9 mouse cellular contexts compared by ENCODE assay signal in the genomic region with DNA sequence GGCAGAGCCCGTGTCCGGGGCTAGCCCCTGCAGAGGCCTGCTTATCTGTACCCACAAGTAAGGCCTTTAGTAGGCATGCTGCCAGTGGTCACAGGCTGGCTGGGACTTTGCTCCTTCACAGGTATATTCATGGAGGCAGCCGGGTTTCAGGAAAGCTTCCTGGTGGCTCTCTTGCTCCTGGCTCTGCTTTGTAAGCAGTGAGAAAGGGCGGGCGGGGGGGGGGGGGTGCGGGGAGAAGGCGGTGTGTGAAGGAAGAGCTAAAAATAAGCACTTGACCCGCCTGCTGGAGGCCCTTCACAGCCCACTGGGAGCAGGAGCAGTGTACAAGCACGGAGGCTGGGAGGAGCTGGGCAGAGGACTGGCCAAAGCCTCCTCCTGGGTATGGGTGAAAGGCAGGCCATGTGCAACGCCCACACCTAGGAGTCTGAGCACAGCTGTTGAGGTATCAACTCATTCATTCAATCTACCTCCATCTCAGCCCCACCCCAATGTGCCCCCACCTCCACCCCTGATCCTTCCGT. TPM values are rescaled to one million over a fixed set of nuclear protein-coding genes. Genes with fewer than 3 reads are reported as not detected.
DNase-seq lines count a peak whose midpoint lies in the region; ATAC-seq and TF ChIP-seq lines count a peak whose summit lies in the region.
"Had no signal": no experiment of that assay in that cellular context is flagged by ENCODE, and none has a peak within 500 bp of the region (broad histone marks: within the 10 kb centered on the region; RNA-seq: fewer than 3 reads in every experiment).

No protein-coding gene starts in this region.

- peak; percentile 94 for ATAC-seq in intestine, embryonic 16.5 days
- peak; percentile 77 for ATAC-seq in lung, embryonic 14.5 days (ENCODE audit: insufficient read depth)
- no peak for ATAC-seq in activated CD4-positive, CD25-positive, alpha-beta regulatory T cell, adult 4 months

- 8% methylated on average over 11 of the region's 11 CpGs for WGBS in cerebellum, adult 2 months
- 18% methylated on average over 11 of the region's 11 CpGs for WGBS in intestine, embryonic 16.5 days
- 25% methylated on average over 11 of the region's 11 CpGs for WGBS in lung, embryonic 14.5 days

- H3K4me3 ChIP-seq in cerebellum, adult 2 months (replicated peaks; ENCODE audit: insufficient read depth, low read depth, low read length), result no peak overlapping the region
- no peak overlapping the region for H3K4me3 ChIP-seq in intestine, embryonic 16.5 days (ENCODE audit: low read length)
- no peak overlapping the region for H3K4me3 ChIP-seq in lung, embryonic 14.5 days (ENCODE audit: low read depth, low read length)
- H3K4me3 ChIP-seq: neural tube, embryonic 13.5 days had no signal

- peak overlapping the region; percentile 63 for H3K27ac ChIP-seq in cerebellum, adult 2 months (ENCODE audit: insufficient read depth, low read length)
- peak overlapping the region; percentile 93 for H3K27ac ChIP-seq in intestine, embryonic 16.5 days (ENCODE audit: low read length)
- H3K27ac ChIP-seq in lung, embryonic 14.5 days (ENCODE audit: low read depth), result 0 out of 2 replicates have a peak overlapping the region, but pooled peaks have one; percentile 24
- H3K27ac ChIP-seq: neural tube, embryonic 13.5 days had no signal

- no peak for TF ChIP-seq POLR2A in cerebellum, adult 2 months (IDR thresholded peaks at IDR 0.05; ENCODE audit: borderline replicate concordance, insufficient read depth, low read length)

- peaks cover 55% of the 10 kb centered on the region for H3K4me1 ChIP-seq in cerebellum, adult 2 months (ENCODE audit: control insufficient read depth, insufficient read depth, low read length)
- H3K4me1 ChIP-seq in intestine, embryonic 16.5 days (ENCODE audit: control insufficient read depth, insufficient read depth, low read length), result peaks cover 24% of the 10 kb centered on the region
- peaks cover 4% of the 10 kb centered on the region; the same call in 1 of the 2 replicates for H3K4me1 ChIP-seq in lung, embryonic 14.5 days (ENCODE audit: insufficient read depth)
- H3K4me1 ChIP-seq: neural tube, embryonic 13.5 days had no signal

- no peaks in the 10 kb centered on the region for H3K9me3 ChIP-seq in intestine, embryonic 16.5 days (ENCODE audit: control insufficient read depth, low read length)
- no peaks in the 10 kb centered on the region for H3K9me3 ChIP-seq in lung, embryonic 14.5 days (ENCODE audit: low read depth, low read length)
- H3K9me3 ChIP-seq: neural tube, embryonic 13.5 days had no signal

- H3K4me2 ChIP-seq in intestine, embryonic 16.5 days (ENCODE audit: low read depth, low read length), result no peak overlapping the region
- H3K4me2 ChIP-seq in lung, embryonic 14.5 days, result no peak overlapping the region
- H3K4me2 ChIP-seq: neural tube, embryonic 13.5 days had no signal

- no peaks in the 10 kb centered on the region for H3K36me3 ChIP-seq in intestine, embryonic 16.5 days (ENCODE audit: control insufficient read depth, insufficient read depth, low read length)
- no peaks in the 10 kb centered on the region for H3K36me3 ChIP-seq in lung, embryonic 14.5 days (ENCODE audit: insufficient read depth)

- H3K27me3 ChIP-seq in cerebellum, adult 2 months (ENCODE audit: control insufficient read depth, insufficient read depth, low read length), result no peaks in the 10 kb centered on the region
- 0 out of 2 replicates have a peak, but pooled peaks cover 3% of the 10 kb centered on the region for H3K27me3 ChIP-seq in intestine, embryonic 16.5 days (replicated peaks; ENCODE audit: control insufficient read depth, insufficient read depth, low read length)
- peaks cover 3% of the 10 kb centered on the region; the same call in 1 of the 2 replicates for H3K27me3 ChIP-seq in lung, embryonic 14.5 days (ENCODE audit: insufficient read depth, low read length)
- H3K27me3 ChIP-seq: neural tube, embryonic 13.5 days had no signal

- TF ChIP-seq CTCF in cerebellum, adult 2 months (IDR thresholded peaks at IDR 0.05; ENCODE audit: borderline replicate concordance, insufficient read depth, low read depth, low read length), result no peak
- no peak for TF ChIP-seq CTCF in lung, embryonic 14.5 days (IDR thresholded peaks at IDR 0.05; ENCODE audit: low read depth)

- peak in 1 of 2 experiments; percentile 59 for DNase-seq in cerebellum, adult 2 months
- no peak for DNase-seq in cerebellum, adult 9-10 months
- peak; percentile 64 for DNase-seq in adipocyte (ENCODE audit: low spot score)
- peak; percentile 49 for DNase-seq in lung, embryonic 14.5 days
- DNase-seq in left cerebral cortex, postnatal 10 days (ENCODE audit: extremely low spot score in 1 of 2, low spot score in 2 of 2), result no peak
- no peak for DNase-seq in right cerebral cortex, adult 18-20 months

- intact Hi-C loops in left cerebral cortex, postnatal 10 days (cut with DNase I), result no loop called here

- H3K9ac ChIP-seq in intestine, embryonic 16.5 days (ENCODE audit: low read depth, low read length), result peak overlapping the region; percentile 31
- H3K9ac ChIP-seq in lung, embryonic 14.5 days, result no peak overlapping the region
- H3K9ac ChIP-seq: neural tube, embryonic 13.5 days had no signal

RNA-seq across cellular contexts. Expression of a gene that starts 25.5 kb away (rescaled TPM):
- 69.6 and 83.5 TPM in 2 replicates for polyA plus RNA-seq in cerebellum, adult 2 months (2012; rRNA removed)
- 105 and 109 TPM in 2 replicates for polyA plus RNA-seq in intestine, embryonic 16.5 days (2015; fragmentation: Nextera tagmentation; extraction: Ambion mirVana)
- 49.4 and 49.9 TPM in 2 replicates for polyA plus RNA-seq in lung, embryonic 14.5 days (2014; fragmentation: Nextera tagmentation; extraction: Ambion mirVana)
- 10 to 100 TPM; 39.4 to 45.0 TPM for polyA plus RNA-seq in activated CD4-positive, CD25-positive, alpha-beta regulatory T cell, adult 4 months (2017; shearing (Covaris generic))
- total RNA-seq in left cerebral cortex, postnatal 10 days (2021), result 10 to 100 TPM; 30.7 to 41.3 TPM

RNA-seq across cellular contexts. Expression of a gene that starts 36.8 kb away (rescaled TPM):
- polyA plus RNA-seq in cerebellum, adult 2 months (2012; rRNA removed), result 184 and 213 TPM in 2 replicates
- 20.3 and 22.3 TPM in 2 replicates for polyA plus RNA-seq in intestine, embryonic 16.5 days (2015; fragmentation: Nextera tagmentation; extraction: Ambion mirVana)
- polyA plus RNA-seq in lung, embryonic 14.5 days (2014; fragmentation: Nextera tagmentation; extraction: Ambion mirVana), result 27.9 and 30.9 TPM in 2 replicates
- 10 to 100 TPM; 49.9 to 75.8 TPM for polyA plus RNA-seq in activated CD4-positive, CD25-positive, alpha-beta regulatory T cell, adult 4 months (2017; shearing (Covaris generic))
- 10 to 100 TPM; 91.1 to 94.2 TPM for total RNA-seq in left cerebral cortex, postnatal 10 days (2021)

RNA-seq across cellular contexts. Expression of a gene that starts 39.7 kb away (rescaled TPM):
- 0.13 TPM in 1 of 2 replicates, not detected in the other for polyA plus RNA-seq in cerebellum, adult 2 months (2012; rRNA removed)
- polyA plus RNA-seq in intestine, embryonic 16.5 days (2015; fragmentation: Nextera tagmentation; extraction: Ambion mirVana), result 1.8 and 2.0 TPM in 2 replicates
- 0.18 and 0.20 TPM in 2 replicates for polyA plus RNA-seq in lung, embryonic 14.5 days (2014; fragmentation: Nextera tagmentation; extraction: Ambion mirVana)
- polyA plus RNA-seq in activated CD4-positive, CD25-positive, alpha-beta regulatory T cell, adult 4 months (2017; shearing (Covaris generic)), result under 1 TPM; 0.40 to 0.48 TPM
- total RNA-seq in left cerebral cortex, postnatal 10 days (2021), result not detected

Comparison
In these comparisons a context has a peak if more than half of its experiments do, and no peak if none do; other contexts are left out.
1. DNase-seq: peak in adipocyte (single experiment) and lung, embryonic 14.5 days (single experiment); none in cerebellum, adult 9-10 months (single experiment), left cerebral cortex, postnatal 10 days (0 of 2) and right cerebral cortex, adult 18-20 months (single experiment).
2. H3K27ac ChIP-seq: peak in every context shown above with its lines; median percentile 93 in intestine, embryonic 16.5 days; 63 in cerebellum, adult 2 months; 24 in lung, embryonic 14.5 days.